8 mouse cellular contexts compared by ENCODE assay signal in the genomic region with DNA sequence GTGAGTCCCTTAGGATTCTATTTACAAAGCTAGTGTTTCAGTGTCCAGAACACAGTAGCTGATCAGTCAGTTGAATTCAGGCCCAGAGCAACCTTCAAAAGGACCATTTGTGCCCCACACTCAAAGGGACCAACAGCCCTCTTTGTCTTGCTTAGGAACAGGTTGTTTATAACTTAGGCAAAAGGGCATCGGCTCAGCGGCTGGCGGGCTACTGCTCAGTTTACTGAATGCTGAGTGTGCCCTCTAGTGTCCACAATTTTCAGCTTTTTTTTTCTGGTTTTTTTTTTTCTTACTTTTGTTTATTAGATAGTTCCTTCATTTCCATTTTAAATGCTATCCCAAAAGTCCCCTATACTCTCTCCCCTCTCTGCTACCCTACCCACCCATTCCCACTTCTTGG. TPM values are rescaled to one million over a fixed set of nuclear protein-coding genes. Genes with fewer than 3 reads are reported as not detected.
DNase-seq lines count a peak whose midpoint lies in the region; ATAC-seq and TF ChIP-seq lines count a peak whose summit lies in the region.

No protein-coding gene starts in this region.

- H3K36me3 ChIP-seq in heart, postnatal 0 days (replicated peaks; ENCODE audit: control insufficient read depth, insufficient read depth, low read length) = no peaks in the 10 kb centered on the region
- H3K36me3 ChIP-seq in embryonic facial prominence, embryonic 11.5 days (replicated peaks; ENCODE audit: control insufficient read depth, insufficient read depth, low read depth, low read length) = no peaks in the 10 kb centered on the region

- peak; percentile 32; the same call in 1 of the 2 replicates for TF ChIP-seq CTCF in heart, postnatal 0 days (IDR thresholded peaks at IDR 0.05; ENCODE audit: low read depth)

- WGBS in heart, postnatal 0 days = 9% methylated on average over 3 of the region's 3 CpGs
- WGBS in embryonic facial prominence, embryonic 11.5 days = 15% methylated on average over 3 of the region's 3 CpGs

- H3K4me3 ChIP-seq in heart, postnatal 0 days (ENCODE audit: low read depth, low read length) = no peak overlapping the region
- H3K4me3 ChIP-seq in embryonic facial prominence, embryonic 11.5 days (ENCODE audit: low read depth, low read length) = no peak overlapping the region

- peak; percentile 5 for DNase-seq in heart, postnatal 0 days (ENCODE audit: low spot score)
- no peak for DNase-seq in heart, adult 9 months (ENCODE audit: low spot score in 2 of 2)
- DNase-seq in 3T3-L1 (ENCODE audit: low read depth, low spot score) = peak; percentile 26
- DNase-seq in Muller cell, postnatal 12 days (ENCODE audit: inconsistent ontology term) = peak; percentile 19
- peak; percentile 49 for DNase-seq in embryonic facial prominence, embryonic 11.5 days (ENCODE audit: low spot score)
- DNase-seq in layer of hippocampus, postnatal 25 days (ENCODE audit: extremely low spot score in 1 of 2, low spot score in 1 of 2) = peak; percentile 17 to 26
- DNase-seq in right cerebral cortex, postnatal 10 days (ENCODE audit: low spot score in 2 of 2) = peak; percentile 25 to 41
- DNase-seq in T-cell, adult 2 months (ENCODE audit: low spot score) = no peak

- H3K9me3 ChIP-seq in heart, postnatal 0 days (replicated peaks; ENCODE audit: control insufficient read depth, low read length) = no peaks in the 10 kb centered on the region
- H3K9me3 ChIP-seq in embryonic facial prominence, embryonic 11.5 days (replicated peaks; ENCODE audit: control insufficient read depth, low read length) = no peaks in the 10 kb centered on the region

- no peak for ATAC-seq in heart, postnatal 0 days (ENCODE audit: insufficient read depth, low read depth)
- no peak for ATAC-seq in embryonic facial prominence, embryonic 11.5 days (replicated peaks; ENCODE audit: insufficient number of reproducible peaks, low FRiP score, low TSS enrichment, low read depth)

- TF ChIP-seq EP300 in heart, postnatal 0 days (IDR thresholded peaks at IDR 0.05; ENCODE audit: low read depth) = no peak

- H3K4me1 ChIP-seq in heart, postnatal 0 days (ENCODE audit: control insufficient read depth, insufficient read depth) = no peaks in the 10 kb centered on the region
- H3K4me1 ChIP-seq in embryonic facial prominence, embryonic 11.5 days (ENCODE audit: control insufficient read depth, insufficient read depth, low read length) = no peaks in the 10 kb centered on the region

- no peak overlapping the region for H3K27ac ChIP-seq in heart, postnatal 0 days (ENCODE audit: low read depth)
- no peak overlapping the region for H3K27ac ChIP-seq in embryonic facial prominence, embryonic 11.5 days (replicated peaks; ENCODE audit: low read depth, low read length)

- no peak overlapping the region for H3K4me2 ChIP-seq in heart, postnatal 0 days (ENCODE audit: low read depth, low read length)
- no peak overlapping the region for H3K4me2 ChIP-seq in embryonic facial prominence, embryonic 11.5 days (ENCODE audit: low read depth, low read length)

- no peaks in the 10 kb centered on the region for H3K27me3 ChIP-seq in heart, postnatal 0 days (ENCODE audit: control insufficient read depth, insufficient read depth, low read length)
- H3K27me3 ChIP-seq in embryonic facial prominence, embryonic 11.5 days (ENCODE audit: control insufficient read depth, insufficient read depth, low read length) = no peaks in the 10 kb centered on the region

- H3K9ac ChIP-seq in heart, postnatal 0 days (replicated peaks; ENCODE audit: low read depth, low read length) = no peak overlapping the region
- H3K9ac ChIP-seq in embryonic facial prominence, embryonic 11.5 days (replicated peaks; ENCODE audit: low read length) = no peak overlapping the region

RNA-seq across cellular contexts. Expression of a gene that starts 27.4 kb away (rescaled TPM):
- not detected in 2 replicates for total RNA-seq in heart, postnatal 0 days (2014; rRNA removed; ENCODE audit: low replicate concordance)
- polyA plus RNA-seq in heart, postnatal 0 days (2015; fragmentation: Nextera tagmentation; extraction: Ambion mirVana) = not detected in 2 replicates
- not detected in 2 replicates for polyA plus RNA-seq in embryonic facial prominence, embryonic 11.5 days (2014; fragmentation: Nextera tagmentation; extraction: Ambion mirVana)
- under 1 TPM; 0.52 to 0.61 TPM for total RNA-seq in layer of hippocampus, postnatal 25 days (2021)

Comparison
In these comparisons a context has a peak if more than half of its experiments do, and no peak if none do; other contexts are left out.
1. DNase-seq: peak in heart, postnatal 0 days (single experiment), 3T3-L1 (single experiment), Muller cell, postnatal 12 days (single experiment), embryonic facial prominence, embryonic 11.5 days (single experiment), layer of hippocampus, postnatal 25 days (2 of 2) and right cerebral cortex, postnatal 10 days (2 of 2); none in heart, adult 9 months (0 of 2) and T-cell, adult 2 months (single experiment).